Mouse (Mus musculus) mouse trophoblast stem cell (cell line): ENCODE measurements around the gene Lrriq4.

Experiments used
- in situ Hi-C, 2 experiments: fragments of 300-500 bp; cut with MseI, MboI; formaldehyde crosslinking; loops; 2 replicates in 1 of 2; 3 replicates in 1 of 2; pipeline ENCODE4 v1.15.1; 2025

Gene Lrriq4

GRCm38 (mm10) chr3:30644207-30644606 lies at the start of gene Lrriq4:
Lrriq4 (plus strand) TSS chr3:30644507.
- in situ Hi-C loops = no loop called here

- in situ Hi-C loops = loop anchor here in 1 of 2 experiments (10.0 kb wide), 1 partner anchor 130 kb away; no protein-coding TSS in a partner anchor
Measured at GRCm38 (mm10) chr3:30595111-30595832, 49.0 kb upstream of the Lrriq4 start.

- in situ Hi-C loops = loop anchor here in 1 of 2 experiments (10.0 kb wide), 1 partner anchor 128 kb away; no protein-coding TSS in a partner anchor
Measured at GRCm38 (mm10) chr3:30597271-30597670, 47.0 kb upstream of the Lrriq4 start.

- in situ Hi-C loops = loop anchor here in 1 of 2 experiments (10.0 kb wide), 1 partner anchor 125 kb away; no protein-coding TSS in a partner anchor
Measured at GRCm38 (mm10) chr3:30599711-30600545, 44.4 kb upstream of the Lrriq4 start, which contains the start of gene Actrt3. Actrt3 (minus strand) TSS chr3:30599939.

GRCm38 (mm10) chr3:30600717-30601116 lies 43.6 kb upstream of the Lrriq4 start:
- in situ Hi-C loops = no loop called here

- in situ Hi-C loops = no loop called here
Measured at GRCm38 (mm10) chr3:30601175-30601574, 43.1 kb upstream of the Lrriq4 start.

GRCm38 (mm10) chr3:30601610-30602064 lies 42.7 kb upstream of the Lrriq4 start:
- in situ Hi-C loops = no loop called here

GRCm38 (mm10) chr3:30602065-30602739 lies 42.1 kb upstream of the Lrriq4 start, which contains the start of gene Mynn:
Mynn (plus strand) TSS chr3:30602065.
- in situ Hi-C loops = no loop called here

- in situ Hi-C loops = no loop called here
Measured at GRCm38 (mm10) chr3:30602740-30603098, 41.6 kb upstream of the Lrriq4 start.

- in situ Hi-C loops = no loop called here
Measured at GRCm38 (mm10) chr3:30603256-30603655, 41.1 kb upstream of the Lrriq4 start.

GRCm38 (mm10) chr3:30608999-30609398 lies 35.3 kb upstream of the Lrriq4 start:
- in situ Hi-C loops = no loop called here

- in situ Hi-C loops = no loop called here
Measured at GRCm38 (mm10) chr3:30610930-30611329, 33.4 kb upstream of the Lrriq4 start.

- in situ Hi-C loops = no loop called here
Measured at GRCm38 (mm10) chr3:30620132-30620531, 24.2 kb upstream of the Lrriq4 start.

GRCm38 (mm10) chr3:30633681-30634080 lies 10.6 kb upstream of the Lrriq4 start:
- in situ Hi-C loops = no loop called here

GRCm38 (mm10) chr3:30635629-30636028 lies 8.7 kb upstream of the Lrriq4 start:
- in situ Hi-C loops = no loop called here

- in situ Hi-C loops = no loop called here
Measured at GRCm38 (mm10) chr3:30646761-30647160, 2.5 kb downstream of the Lrriq4 start.

GRCm38 (mm10) chr3:30647440-30648090 lies 3.3 kb downstream of the Lrriq4 start, which contains the start of gene Lrrc34:
Lrrc34 (minus strand) TSS chr3:30647869.
- in situ Hi-C loops = no loop called here

- in situ Hi-C loops = no loop called here
Measured at GRCm38 (mm10) chr3:30648466-30648865, 4.2 kb downstream of the Lrriq4 start.

GRCm38 (mm10) chr3:30650062-30650841 lies 5.9 kb downstream of the Lrriq4 start:
- in situ Hi-C loops = no loop called here

GRCm38 (mm10) chr3:30655937-30656336 lies 11.6 kb downstream of the Lrriq4 start:
- in situ Hi-C loops = no loop called here
